Mouse (Mus musculus) liver, embryonic 11.5 days (tissue): ENCODE measurements at regions not wholly inside any gene's neighbourhood (a gene's known extent, or its start where the extent isn't known, plus 50 kb on each side); places are given as distances from the start of the nearest gene placed in this dataset.

ENCODE experiments used
- ATAC-seq: fragments of 200-750 bp; cut with Nextera tagmentation; replicated peaks from 2 replicates; pipeline ENCODE4 v1.8.0; 2017; ENCODE audit warnings: moderate number of reproducible peaks, mild to moderate bottlenecking, moderate TSS enrichment, moderate library complexity; ENCODE audit not compliant: low FRiP score
- DNase-seq: peaks from one replicate; pipeline ENCODE4 v3.0.0-alpha.2; 2017; ENCODE audit warnings: low spot score
- H3K27ac ChIP-seq: fragments of 300-500 bp; sonication (generic); 2 replicates; pipeline ENCODE4 v1.5.1; 2014; ENCODE audit warnings: mild to moderate bottlenecking, low read depth, low read length, control low read depth
- H3K27me3 ChIP-seq: fragments of 300-500 bp; sonication (generic); replicated peaks from 2 replicates; pipeline ENCODE4 v1.6.1; 2014; ENCODE audit warnings: low read length, mixed read lengths; ENCODE audit not compliant: control insufficient read depth, insufficient read depth
- H3K36me3 ChIP-seq: fragments of 300-500 bp; sonication (generic); 2 replicates; pipeline ENCODE4 v1.6.1; 2014; ENCODE audit warnings: mild to moderate bottlenecking, low read length, moderate library complexity, mixed read lengths; ENCODE audit not compliant: control insufficient read depth, insufficient read depth
- H3K4me1 ChIP-seq: fragments of 300-500 bp; sonication (generic); replicated peaks from 2 replicates; pipeline ENCODE4 v1.6.1; 2014; ENCODE audit warnings: low read length, mixed read lengths; ENCODE audit not compliant: control insufficient read depth, insufficient read depth
- H3K4me2 ChIP-seq: fragments of 300-500 bp; sonication (generic); 2 replicates; pipeline ENCODE4 v1.6.1; 2014; ENCODE audit warnings: mild to moderate bottlenecking, control low read depth, moderate library complexity
- H3K4me3 ChIP-seq: fragments of 300-500 bp; sonication (generic); 2 replicates; pipeline ENCODE4 v1.5.1; 2014; ENCODE audit warnings: low read depth, low read length, control low read depth
- H3K9ac ChIP-seq: fragments of 300-500 bp; sonication (generic); 2 replicates; pipeline ENCODE4 v1.6.1; 2014; ENCODE audit warnings: low read depth, low read length, control low read depth
- H3K9me3 ChIP-seq: fragments of 300-500 bp; sonication (generic); 2 replicates; pipeline ENCODE4 v1.6.1; 2016; ENCODE audit warnings: low read length, inconsistent platforms, mixed read lengths; ENCODE audit not compliant: control insufficient read depth
- WGBS: fragments of 180-500 bp; shearing (Covaris S2); extraction: QIAGEN DNeasy Blood & Tissue Kit; methylation state at CpG from one replicate; pipeline ENCODE4 v1.1.7; 2014; 5-methylcytosine and 5-hydroxymethylcytosine counted together

DNA sequence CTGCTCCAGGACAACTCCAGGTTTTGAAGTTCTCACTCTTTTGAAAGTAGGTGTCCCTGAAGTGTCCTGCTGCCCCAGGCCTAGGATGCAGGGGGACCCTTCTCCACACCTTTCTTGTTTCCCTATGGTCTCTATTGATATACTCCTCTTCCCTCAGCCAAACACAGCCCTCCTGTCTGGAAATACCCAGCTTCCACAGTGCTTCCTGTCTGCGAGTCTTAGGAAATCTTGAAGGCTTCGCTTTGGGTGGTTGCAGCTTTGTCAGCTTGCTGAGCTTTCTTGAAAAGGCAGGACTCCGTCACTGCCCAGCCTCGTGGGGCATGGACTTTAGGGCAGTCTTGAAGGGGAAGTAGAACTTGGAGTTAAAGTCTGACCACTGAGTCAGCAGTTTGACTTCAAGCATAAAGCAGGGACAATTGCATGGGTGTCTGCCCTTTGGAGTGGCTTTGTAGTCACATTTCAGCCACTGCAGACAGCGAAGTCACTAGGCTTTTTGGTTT, 51.1 kb upstream of the Lrrc52 start:
- H3K4me3 ChIP-seq = no peak overlapping the region
- DNase-seq = no peak
- WGBS = 68% methylated on average over 5 of the region's 5 CpGs
- H3K27me3 ChIP-seq = no peaks in the 10 kb centered on the region; the same call in 1 of the 2 replicates
- no peaks in the 10 kb centered on the region for H3K36me3 ChIP-seq
- H3K4me1 ChIP-seq = no peaks in the 10 kb centered on the region
- no peaks in the 10 kb centered on the region for H3K9me3 ChIP-seq
- H3K27ac ChIP-seq = no peak overlapping the region
- H3K9ac ChIP-seq = no peak overlapping the region
- no peak for ATAC-seq
- H3K4me2 ChIP-seq = no peak overlapping the region

- Histone ChIP-seq H3K27ac (no peak overlapping the region), H3K4me2 (no peak overlapping the region), H3K9ac (no peak overlapping the region), H3K4me1 (no peaks in the 10 kb centered on the region), H3K27me3 (no peaks in the 10 kb centered on the region; the same call in 1 of the 2 replicates), H3K4me3 (no peak overlapping the region), H3K9me3 (no peaks in the 10 kb centered on the region), H3K36me3 (no peaks in the 10 kb centered on the region)
- DNase-seq = no peak
- WGBS = 79% methylated on average over 7 of the region's 7 CpGs
- no peak for ATAC-seq
Observed at GRCm38 (mm10) chr1:167523881-167524280, 57.3 kb upstream of the Lrrc52 start.

GRCm38 (mm10) chr1:167532571-167533331, 65.4 kb upstream of the Rxrg start:
- no peaks in the 10 kb centered on the region for H3K4me1 ChIP-seq
- H3K36me3 ChIP-seq = no peaks in the 10 kb centered on the region
- H3K9ac ChIP-seq = no peak overlapping the region
- ATAC-seq (no peak), DNase-seq (no peak)
- no peak overlapping the region for H3K4me3 ChIP-seq
- H3K4me2 ChIP-seq = no peak overlapping the region
- WGBS = 70% methylated on average over 12 of the region's 12 CpGs
- no peaks in the 10 kb centered on the region for H3K27me3 ChIP-seq
- no peaks in the 10 kb centered on the region for H3K9me3 ChIP-seq
- H3K27ac ChIP-seq = no peak overlapping the region

GRCm38 (mm10) chr1:167546000-167546399, 52.2 kb upstream of the Rxrg start:
- no peak overlapping the region for H3K27ac ChIP-seq
- no peaks in the 10 kb centered on the region for H3K9me3 ChIP-seq
- ATAC-seq = peak; percentile 46
- no peak overlapping the region for H3K4me2 ChIP-seq
- no peak overlapping the region for H3K9ac ChIP-seq
- DNase-seq = no peak
- H3K27me3 ChIP-seq = no peaks in the 10 kb centered on the region
- peaks cover 13% of the 10 kb centered on the region for H3K4me1 ChIP-seq
- no peaks in the 10 kb centered on the region for H3K36me3 ChIP-seq
- no peak overlapping the region for H3K4me3 ChIP-seq
- WGBS = 55% methylated on average over 2 of the region's 2 CpGs

DNA sequence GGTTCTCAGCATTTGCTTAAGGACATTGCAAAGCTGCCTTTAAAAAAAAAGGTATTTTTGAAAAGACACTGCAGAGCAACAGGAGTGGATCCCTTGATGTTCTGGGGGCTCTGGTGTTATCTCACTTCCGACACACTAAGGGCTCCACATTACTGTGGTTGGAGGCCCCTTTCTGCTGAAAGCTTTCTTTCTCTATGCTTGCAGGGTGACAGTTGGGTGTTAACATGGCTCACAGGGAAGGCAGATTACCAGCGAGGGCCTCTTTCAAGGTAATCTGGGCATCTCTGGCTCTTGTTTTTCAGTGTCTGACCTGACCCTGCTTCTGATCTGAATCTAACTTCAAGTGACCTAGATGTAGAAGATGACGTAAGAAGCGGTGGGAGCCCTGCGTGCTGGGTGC, 50.9 kb upstream of the Rxrg start:
- Histone ChIP-seq H3K27ac (no peak overlapping the region), H3K36me3 (no peaks in the 10 kb centered on the region), H3K9ac (no peak overlapping the region), H3K27me3 (no peaks in the 10 kb centered on the region), H3K4me2 (peak overlapping the region; percentile 26; the same call in 1 of the 2 replicates), H3K4me1 (peaks cover 16% of the 10 kb centered on the region), H3K9me3 (no peaks in the 10 kb centered on the region), H3K4me3 (no peak overlapping the region)
- ATAC-seq (peak; percentile 76), DNase-seq (no peak)
- WGBS = 44% methylated on average over 5 of the region's 5 CpGs
